Mouse (Mus musculus) cerebellum, adult 2 months (tissue): Measurements from ENCODE around the gene Fgf8.

Source experiments
- CTCF ChIP-seq: fragments of 200-500 bp; IDR thresholded peaks from 2 replicates; pipeline ENCODE4 v1.5.1; 2011; ENCODE audit warnings: low read depth, mild to moderate bottlenecking, control low read depth, low read length, moderate library complexity, borderline replicate concordance; ENCODE audit not compliant: insufficient read depth
- POLR2A ChIP-seq: fragments of 200-500 bp; IDR thresholded peaks from 2 replicates; pipeline ENCODE4 v1.6.1; 2011; ENCODE audit warnings: low read length, control low read depth, borderline replicate concordance; ENCODE audit not compliant: insufficient read depth

GRCm38 (mm10) chr19:45783181-45783932 is 40.6 kb upstream of the Fgf8 start, which contains the start of gene Mgea5:
- TF ChIP-seq POLR2A: peak; percentile 81
- no peak for TF ChIP-seq CTCF
